Mouse (Mus musculus) fibroblast of lung, adult 2 months (primary cell): ENCODE results near the gene Dnajc19.

ENCODE experiments used
- DNase-seq: peaks from one replicate; pipeline ENCODE4 v3.0.0-alpha.2; 2011; ENCODE audit warnings: low read depth

Gene Dnajc19

GRCm38 (mm10) chr3:34028935-34029334 lies 52.2 kb downstream of the Dnajc19 start:
- no peak for DNase-seq

- DNase-seq: no peak
Observed at GRCm38 (mm10) chr3:34021259-34021828, 59.8 kb downstream of the Dnajc19 start.

GRCm38 (mm10) chr3:34020382-34021258 lies 60.5 kb downstream of the Dnajc19 start:
- no peak for DNase-seq

- DNase-seq: peak; percentile 37
Observed at GRCm38 (mm10) chr3:34019540-34020381, 61.4 kb downstream of the Dnajc19 start, which contains the start of gene Fxr1. TSS of gene Fxr1 (plus strand) at chr3:34019943.

GRCm38 (mm10) chr3:34008191-34008590 lies 72.9 kb downstream of the Dnajc19 start:
- no peak for DNase-seq

- DNase-seq: no peak
Observed at GRCm38 (mm10) chr3:34007611-34008010, 73.5 kb downstream of the Dnajc19 start.

- no peak for DNase-seq
Observed at GRCm38 (mm10) chr3:34006824-34007223, 74.3 kb downstream of the Dnajc19 start.

GRCm38 (mm10) chr3:34006301-34006700 lies 74.8 kb downstream of the Dnajc19 start:
- no peak for DNase-seq
